Mouse (Mus musculus): ENCODE results near the gene Plcl1. TPM values are rescaled to one million over a fixed set of nuclear protein-coding genes. Genes with fewer than 3 reads are reported as not detected.

Plcl1 gene
- total and polyA plus RNA-seq, 3 experiments, result not detected

DNA sequence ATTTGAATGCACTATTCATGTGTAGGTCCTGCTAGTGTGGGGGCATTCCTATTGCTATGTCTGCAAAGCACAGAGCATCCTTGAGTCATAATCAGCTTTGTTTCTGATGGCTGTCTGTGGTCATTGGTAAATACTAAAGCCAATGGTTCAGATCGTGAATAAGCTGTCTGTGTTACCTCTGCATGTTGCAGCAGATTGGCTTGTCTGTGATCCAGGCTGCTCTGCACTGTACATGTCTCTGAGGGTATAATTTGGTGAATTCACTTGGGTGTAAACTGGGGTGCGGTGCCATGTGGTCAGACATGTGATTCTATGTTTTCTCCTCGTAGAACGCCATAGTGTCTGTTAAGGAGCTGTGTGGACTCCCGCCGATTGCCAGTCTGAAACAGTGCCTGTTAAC lies 295.9 kb downstream of the Plcl1 start:
- H3K36me3 ChIP-seq (ENCODE audit: control insufficient read depth in 1 of 2, insufficient read depth in 2 of 2, low read length in 2 of 2), result no peaks in the 10 kb centered on the region
- H3K4me1 ChIP-seq (ENCODE audit: control insufficient read depth in 1 of 2, insufficient read depth in 2 of 2, low read length in 2 of 2), result no peaks in the 10 kb centered on the region
- no peak overlapping the region for H3K27ac ChIP-seq (ENCODE audit: control insufficient read depth, low read depth, low read length)
- TF ChIP-seq USF1 (IDR thresholded peaks at IDR 0.05; ENCODE audit: low read depth, low read length) (no peak), MAX (IDR thresholded peaks at IDR 0.05; ENCODE audit: low read length) (no peak), SIN3A (IDR thresholded peaks at IDR 0.05; ENCODE audit: low read length) (no peak), GATA1 (IDR thresholded peaks at IDR 0.05; ENCODE audit: low read depth, low read length) (no peak), MAZ (IDR thresholded peaks at IDR 0.05; ENCODE audit: low read depth, low read length) (no peak)
- H3K9me3 ChIP-seq (replicated peaks; ENCODE audit: insufficient read depth, low read length), result no peaks in the 10 kb centered on the region
- no peak for DNase-seq (ENCODE audit: low read depth, low spot score)
- no peaks in the 10 kb centered on the region for H3K27me3 ChIP-seq (ENCODE audit: control insufficient read depth in 1 of 2, insufficient read depth in 2 of 2, low read length in 2 of 2)
- H3K79me2 ChIP-seq (ENCODE audit: control insufficient read depth, insufficient read depth, low read length, poor library complexity), result no peaks in the 10 kb centered on the region
- no peak overlapping the region for H3K9ac ChIP-seq (ENCODE audit: control insufficient read depth, low read depth, low read length, poor library complexity, severe bottlenecking)
- H3K4me3 ChIP-seq (ENCODE audit: control insufficient read depth in 1 of 2, insufficient read depth in 1 of 2, low read depth in 2 of 2, low read length in 2 of 2), result no peak overlapping the region

DNA sequence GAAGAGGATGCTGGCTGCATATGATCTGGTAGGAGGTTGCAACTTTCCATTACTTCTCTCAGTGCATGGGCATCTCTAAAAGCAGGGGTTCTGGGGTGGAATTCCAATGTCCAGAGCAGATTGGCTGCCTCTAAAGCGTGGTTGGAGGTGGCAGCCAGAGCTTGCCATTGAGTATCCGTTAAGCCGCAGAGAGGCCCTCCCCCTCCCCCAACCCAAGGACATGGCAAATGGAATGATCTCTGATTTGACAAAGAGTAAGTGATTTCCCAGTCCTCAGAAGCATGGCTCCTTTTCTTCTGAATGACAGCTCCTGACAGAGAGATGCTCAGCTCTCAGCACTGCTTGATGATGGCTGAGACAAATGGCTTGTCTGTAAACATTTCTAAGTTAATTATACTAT lies 296.4 kb downstream of the Plcl1 start:
- TF ChIP-seq TBP (IDR thresholded peaks at IDR 0.05; ENCODE audit: low read depth, low read length), result no peak
- no peak for TF ChIP-seq TCF12 (IDR thresholded peaks at IDR 0.05; ENCODE audit: low read depth, low read length)
- TF ChIP-seq ZMIZ1 (IDR thresholded peaks at IDR 0.05; ENCODE audit: low read depth, low read length), result no peak
- no peak for TF ChIP-seq ZNF384 (IDR thresholded peaks at IDR 0.05; ENCODE audit: low read depth, low read length)
- no peak for TF ChIP-seq POLR2AphosphoS2 (IDR thresholded peaks at IDR 0.05; ENCODE audit: low read length)
- TF ChIP-seq MEF2A (IDR thresholded peaks at IDR 0.05; ENCODE audit: extremely low read depth, insufficient replicate concordance, low read depth, low read length, poor library complexity, severe bottlenecking), result no peak
- TF ChIP-seq USF1 (IDR thresholded peaks at IDR 0.05; ENCODE audit: low read depth, low read length), result no peak
- no peak for TF ChIP-seq CHD2 (IDR thresholded peaks at IDR 0.05; ENCODE audit: low read length)
- TF ChIP-seq ELF1 (IDR thresholded peaks at IDR 0.05; ENCODE audit: low read depth, low read length), result no peak
- no peak for TF ChIP-seq MAZ (IDR thresholded peaks at IDR 0.05; ENCODE audit: low read depth, low read length)
- TF ChIP-seq POLR2A (IDR thresholded peaks at IDR 0.05; ENCODE audit: control insufficient read depth in 1 of 2, insufficient read depth in 1 of 2, low read depth in 1 of 2, low read length in 2 of 2, poor library complexity in 1 of 2), result no peak
- no peak for TF ChIP-seq HCFC1 (IDR thresholded peaks at IDR 0.05; ENCODE audit: low read depth, low read length)
- Histone ChIP-seq H3K27ac (ENCODE audit: control insufficient read depth, low read depth, low read length) (no peak overlapping the region), H3K4me3 (ENCODE audit: control insufficient read depth in 1 of 2, insufficient read depth in 1 of 2, low read depth in 2 of 2, low read length in 2 of 2) (no peak overlapping the region), H3K9ac (ENCODE audit: control insufficient read depth, low read depth, low read length, poor library complexity, severe bottlenecking) (no peak overlapping the region), H3K4me1 (ENCODE audit: control insufficient read depth in 1 of 2, insufficient read depth in 2 of 2, low read length in 2 of 2) (no peaks in the 10 kb centered on the region), H3K9me3 (replicated peaks; ENCODE audit: insufficient read depth, low read length) (no peaks in the 10 kb centered on the region), H3K36me3 (ENCODE audit: control insufficient read depth in 1 of 2, insufficient read depth in 2 of 2, low read length in 2 of 2) (no peaks in the 10 kb centered on the region), H3K79me2 (ENCODE audit: control insufficient read depth, insufficient read depth, low read length, poor library complexity) (no peaks in the 10 kb centered on the region), H3K27me3 (ENCODE audit: control insufficient read depth in 1 of 2, insufficient read depth in 2 of 2, low read length in 2 of 2) (no peaks in the 10 kb centered on the region)
- no peak for DNase-seq (ENCODE audit: low read depth, low spot score)

DNA sequence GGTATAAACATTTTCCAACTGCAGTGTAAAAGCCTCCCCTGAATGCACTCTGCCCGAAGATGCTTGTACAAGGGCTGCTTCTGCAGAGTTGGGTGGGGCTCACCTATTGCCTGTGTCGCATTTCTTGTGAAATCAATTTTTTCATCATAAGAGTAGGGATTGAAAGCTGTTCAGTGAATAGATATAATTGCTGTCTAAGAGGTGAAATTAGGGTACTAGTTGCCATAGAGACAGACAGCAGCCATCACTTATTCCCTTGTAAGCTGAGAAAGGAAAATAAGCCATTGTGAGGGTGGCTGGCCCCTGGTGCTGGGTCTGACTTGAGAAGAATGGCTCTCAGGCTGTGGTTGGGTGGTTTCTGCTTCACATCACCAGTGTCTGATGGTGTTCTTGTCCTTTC lies 299.0 kb downstream of the Plcl1 start:
- no peaks in the 10 kb centered on the region for H3K79me2 ChIP-seq (ENCODE audit: control insufficient read depth, insufficient read depth, low read length, poor library complexity)
- no peak for DNase-seq (ENCODE audit: low read depth, low spot score)
- H3K27ac ChIP-seq (ENCODE audit: control insufficient read depth, low read depth, low read length), result no peak overlapping the region
- no peak overlapping the region for H3K4me3 ChIP-seq (ENCODE audit: control insufficient read depth in 1 of 2, insufficient read depth in 1 of 2, low read depth in 2 of 2, low read length in 2 of 2)
- H3K4me1 ChIP-seq (ENCODE audit: control insufficient read depth in 1 of 2, insufficient read depth in 2 of 2, low read length in 2 of 2), result no peaks in the 10 kb centered on the region
- no peaks in the 10 kb centered on the region for H3K9me3 ChIP-seq (replicated peaks; ENCODE audit: insufficient read depth, low read length)
- TF ChIP-seq CHD1 (IDR thresholded peaks at IDR 0.05; ENCODE audit: low read depth, low read length) (no peak), CTCF (IDR thresholded peaks at IDR 0.05 in 2 of 3, conservative IDR thresholded peaks at IDR 0.05 in 1 of 3; ENCODE audit: control insufficient read depth in 1 of 3, insufficient read depth in 1 of 3, low read depth in 2 of 3, low read length in 3 of 3, poor library complexity in 1 of 3, severe bottlenecking in 1 of 3) (no peak), HCFC1 (IDR thresholded peaks at IDR 0.05; ENCODE audit: low read depth, low read length) (no peak), POLR2AphosphoS5 (IDR thresholded peaks at IDR 0.05; ENCODE audit: borderline replicate concordance, low read depth, low read length) (no peak), RCOR1 (IDR thresholded peaks at IDR 0.05; ENCODE audit: low read depth, low read length) (no peak), ZNF384 (IDR thresholded peaks at IDR 0.05; ENCODE audit: low read depth, low read length) (no peak), POLR2A (IDR thresholded peaks at IDR 0.05; ENCODE audit: control insufficient read depth in 1 of 2, insufficient read depth in 1 of 2, low read depth in 1 of 2, low read length in 2 of 2, poor library complexity in 1 of 2) (no peak), MAX (IDR thresholded peaks at IDR 0.05; ENCODE audit: low read length) (no peak), CHD2 (IDR thresholded peaks at IDR 0.05; ENCODE audit: low read length) (no peak), GABPA (IDR thresholded peaks at IDR 0.05; ENCODE audit: low read depth, low read length) (no peak), SIN3A (IDR thresholded peaks at IDR 0.05; ENCODE audit: low read length) (no peak), MXI1 (IDR thresholded peaks at IDR 0.05; ENCODE audit: low read depth, low read length) (no peak), ZC3H11A (IDR thresholded peaks at IDR 0.05; ENCODE audit: low read depth, low read length) (no peak), ZMIZ1 (IDR thresholded peaks at IDR 0.05; ENCODE audit: low read depth, low read length) (no peak), NRF1 (IDR thresholded peaks at IDR 0.05; ENCODE audit: insufficient read depth, low read depth, low read length, poor library complexity, severe bottlenecking) (no peak)
- no peaks in the 10 kb centered on the region for H3K27me3 ChIP-seq (ENCODE audit: control insufficient read depth in 1 of 2, insufficient read depth in 2 of 2, low read length in 2 of 2)
- H3K9ac ChIP-seq (ENCODE audit: control insufficient read depth, low read depth, low read length, poor library complexity, severe bottlenecking), result no peak overlapping the region
- H3K36me3 ChIP-seq (ENCODE audit: control insufficient read depth in 1 of 2, insufficient read depth in 2 of 2, low read length in 2 of 2), result no peaks in the 10 kb centered on the region

Measured in MEL (cell line).